Mouse (Mus musculus) urinary bladder, adult 2 months (tissue): ENCODE measurements around the gene Jam2. TPM values are rescaled to one million over a fixed set of nuclear protein-coding genes. Genes with fewer than 3 reads are reported as not detected.

Experiments used
- DNase-seq: peaks from one replicate; pipeline ENCODE4 v3.0.0; 2022; ENCODE audit warnings: low spot score
- polyA plus RNA-seq: library from polyadenylated mRNA; depleted of rRNA; stranded (reverse); fragments of >200 nt; gene quantifications from 2 replicates; pipeline ENCODE4 v1.2.3, GENCODE M21; 2012; rRNA removed

Jam2 gene
- 26.8 and 26.9 TPM in 2 replicates for polyA plus RNA-seq

GRCm38 (mm10) chr16:84774003-84774703, at the start of gene Jam2:
Jam2 (plus strand) TSS chr16:84774123.
- DNase-seq = peak; percentile 31

GRCm38 (mm10) chr16:84734806-84735165, 39.1 kb upstream of the Jam2 start:
- DNase-seq = no peak

- peak; percentile 99 for DNase-seq
Measured at GRCm38 (mm10) chr16:84735166-84736105, 38.5 kb upstream of the Jam2 start, which contains the start of gene Mrpl39. Mrpl39 (minus strand) TSS chr16:84735742.

- DNase-seq = no peak
Measured at GRCm38 (mm10) chr16:84737358-84737757, 36.6 kb upstream of the Jam2 start.

- DNase-seq = no peak
Measured at GRCm38 (mm10) chr16:84744703-84745490, 29.0 kb upstream of the Jam2 start.

GRCm38 (mm10) chr16:84745721-84746306, 28.1 kb upstream of the Jam2 start:
- no peak for DNase-seq

- no peak for DNase-seq
Measured at GRCm38 (mm10) chr16:84767956-84768355, 6.0 kb upstream of the Jam2 start.

GRCm38 (mm10) chr16:84769182-84769581, 4.7 kb upstream of the Jam2 start:
- no peak for DNase-seq

GRCm38 (mm10) chr16:84769619-84770464, 4.1 kb upstream of the Jam2 start:
- no peak for DNase-seq

GRCm38 (mm10) chr16:84770891-84771290, 3.0 kb upstream of the Jam2 start:
- DNase-seq = no peak

GRCm38 (mm10) chr16:84771461-84771860, 2.5 kb upstream of the Jam2 start:
- no peak for DNase-seq

GRCm38 (mm10) chr16:84772496-84773267, 1.2 kb upstream of the Jam2 start:
- DNase-seq = no peak

- DNase-seq = no peak
Measured at GRCm38 (mm10) chr16:84773268-84773861, 558 bp upstream of the Jam2 start.

- no peak for DNase-seq
Measured at GRCm38 (mm10) chr16:84774761-84775231, 873 bp downstream of the Jam2 start.

GRCm38 (mm10) chr16:84775356-84775755, 1.4 kb downstream of the Jam2 start:
- no peak for DNase-seq

- DNase-seq = no peak
Measured at GRCm38 (mm10) chr16:84776089-84776784, 2.3 kb downstream of the Jam2 start.

- DNase-seq = no peak
Measured at GRCm38 (mm10) chr16:84778431-84778830, 4.5 kb downstream of the Jam2 start.

- no peak for DNase-seq
Measured at GRCm38 (mm10) chr16:84778861-84779630, 5.1 kb downstream of the Jam2 start.
